Mouse (Mus musculus): ENCODE measurements at regions not wholly inside any gene's neighbourhood (a gene's known extent, or its start where the extent isn't known, plus 50 kb on each side); places are given as distances from the start of the nearest gene placed in this dataset.

- TF ChIP-seq CTCF (IDR thresholded peaks at IDR 0.05; ENCODE audit: borderline replicate concordance, insufficient read depth, low read length) (no peak), POLR2A (IDR thresholded peaks at IDR 0.05; ENCODE audit: low read depth, low read length) (no peak)
Observed at GRCm38 (mm10) chr3:35146681-35147080, 496.5 kb downstream of the Sox2 start.
